Mouse (Mus musculus): ENCODE results near the gene Fgfr2.

- no peak for TF ChIP-seq ZNF384 (IDR thresholded peaks at IDR 0.05; ENCODE audit: low read depth, low read length)
- no peak for TF ChIP-seq HCFC1 (IDR thresholded peaks at IDR 0.05; ENCODE audit: borderline replicate concordance, insufficient read depth, low read length)
- TF ChIP-seq CHD2 (IDR thresholded peaks at IDR 0.05; ENCODE audit: low read depth, low read length): no peak
- no peak for TF ChIP-seq MAFK (IDR thresholded peaks at IDR 0.05; ENCODE audit: insufficient read depth, low read depth, low read length)
- no peak for TF ChIP-seq ZC3H11A (IDR thresholded peaks at IDR 0.05; ENCODE audit: borderline replicate concordance, low read depth, low read length)
Measured at GRCm38 (mm10) chr7:130492026-130492425, 2631.1 kb downstream of the Fgfr2 start.
